Comparison of ENCODE assay signal across 14 mouse cellular contexts in the genomic region with DNA sequence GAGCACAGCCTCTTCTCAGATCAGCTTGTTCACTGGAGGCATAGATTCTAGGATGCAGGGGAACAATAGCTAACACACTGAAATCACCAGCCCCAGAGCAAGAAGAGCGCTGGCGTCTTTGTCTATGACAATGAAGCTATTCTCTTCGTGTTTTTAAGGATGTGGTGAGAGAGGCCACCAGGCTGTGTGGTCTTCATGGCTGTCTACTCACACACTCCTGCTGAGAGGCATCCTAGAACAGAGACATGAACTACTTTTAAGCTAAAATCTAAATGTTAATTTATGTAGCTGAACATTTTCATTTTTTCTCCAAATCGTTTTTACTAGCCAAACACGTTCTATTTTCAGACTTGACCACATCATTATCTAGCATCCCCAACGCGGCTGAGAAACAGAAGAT.
"Had no signal": no experiment of that assay in that cellular context is flagged by ENCODE, and none has a peak within 500 bp of the region (broad histone marks: within the 10 kb centered on the region; RNA-seq: fewer than 3 reads in every experiment).

No protein-coding gene starts in this region.

- DNase-seq: gastrocnemius, postnatal 14 days; gastrocnemius, postnatal 36 days; heart, adult 18-20 months; heart, postnatal 10 days; heart, postnatal 36 days; kidney, adult 11 months; kidney, adult 2 months; kidney, adult 9 months; kidney, postnatal 14 days; kidney, postnatal 36 days; layer of hippocampus, adult 9-11 months; layer of hippocampus, postnatal 36 days; left cerebral cortex, postnatal 4 days; liver, embryonic 13.5 days had no signal
